Mouse (Mus musculus): ENCODE measurements around the gene Nudc.

Nudc gene

GRCm38 (mm10) chr4:133545272-133546231 is at the start of gene Nudc:
TSS of gene Nudc (minus strand) at chr4:133545996.
- DNase-seq (ENCODE audit: low spot score in 2 of 2): peak; percentile 95 to 97

- DNase-seq (ENCODE audit: low spot score in 2 of 2): no peak
These were observed 49.7 kb upstream of the Nudc start for GRCm38 (mm10) chr4:133595538-133595937.

GRCm38 (mm10) chr4:133592570-133592969 is 46.8 kb upstream of the Nudc start:
- DNase-seq (ENCODE audit: low spot score in 2 of 2): peak in 1 of 2 experiments; percentile 71

GRCm38 (mm10) chr4:133584059-133584951 is 38.5 kb upstream of the Nudc start, which contains the start of gene Gpn2:
TSS of gene Gpn2 (plus strand) at chr4:133584362.
- peak in 1 of 2 experiments; percentile 84 for DNase-seq (ENCODE audit: low spot score in 2 of 2)

GRCm38 (mm10) chr4:133583690-133584058 is 37.9 kb upstream of the Nudc start:
- no peak for DNase-seq (ENCODE audit: low spot score in 2 of 2)

- no peak for DNase-seq (ENCODE audit: low spot score in 2 of 2)
These were observed 32.2 kb upstream of the Nudc start for GRCm38 (mm10) chr4:133577983-133578382.

GRCm38 (mm10) chr4:133574843-133575202 is 29.0 kb upstream of the Nudc start:
- no peak for DNase-seq (ENCODE audit: low spot score in 2 of 2)

- DNase-seq (ENCODE audit: low spot score in 2 of 2): peak; percentile 92 to 93
These were observed 28.5 kb upstream of the Nudc start, which contains the start of gene Gpatch3 for GRCm38 (mm10) chr4:133574070-133574842. TSS of gene Gpatch3 (plus strand) at chr4:133574745.

- DNase-seq (ENCODE audit: low spot score in 2 of 2): no peak
These were observed 24.3 kb upstream of the Nudc start for GRCm38 (mm10) chr4:133570066-133570466.

- DNase-seq (ENCODE audit: low spot score in 2 of 2): no peak
These were observed 23.7 kb upstream of the Nudc start for GRCm38 (mm10) chr4:133569291-133570065.

- no peak for DNase-seq (ENCODE audit: low spot score in 2 of 2)
These were observed 21.5 kb upstream of the Nudc start for GRCm38 (mm10) chr4:133567251-133567650.

- no peak for DNase-seq (ENCODE audit: low spot score in 2 of 2)
These were observed 17.4 kb upstream of the Nudc start for GRCm38 (mm10) chr4:133563123-133563571.

GRCm38 (mm10) chr4:133561622-133562021 is 15.8 kb upstream of the Nudc start:
- no peak for DNase-seq (ENCODE audit: low spot score in 2 of 2)

GRCm38 (mm10) chr4:133559846-133560245 is 14.1 kb upstream of the Nudc start:
- no peak for DNase-seq (ENCODE audit: low spot score in 2 of 2)

- no peak for DNase-seq (ENCODE audit: low spot score in 2 of 2)
These were observed 11.4 kb upstream of the Nudc start for GRCm38 (mm10) chr4:133557041-133557717.

GRCm38 (mm10) chr4:133553448-133554330 is 7.9 kb upstream of the Nudc start:
- DNase-seq (ENCODE audit: low spot score in 2 of 2): no peak

GRCm38 (mm10) chr4:133552768-133553447 is 7.1 kb upstream of the Nudc start, which contains the start of gene Nr0b2:
TSS of gene Nr0b2 (plus strand) at chr4:133553376.
- no peak for DNase-seq (ENCODE audit: low spot score in 2 of 2)

GRCm38 (mm10) chr4:133552029-133552428 is 6.2 kb upstream of the Nudc start:
- no peak for DNase-seq (ENCODE audit: low spot score in 2 of 2)

All from urinary bladder, postnatal 36 days (tissue).